Mouse (Mus musculus) liver (tissue): ENCODE results near the gene Hectd4.
A peak's percentile ranks its signal among the peaks of the same experiment; 100 is the strongest.

Experiments
- DNase-seq: peaks from one replicate; pipeline ENCODE4 v3.0.0-alpha.2; 2020; ENCODE audit warnings: mixed read lengths

Hectd4 gene

GRCm38 (mm10) chr5:121366449-121367225 is 146.6 kb downstream of the Hectd4 start:
- no peak for DNase-seq

GRCm38 (mm10) chr5:121367255-121367654 is 147.2 kb downstream of the Hectd4 start:
- DNase-seq, result no peak

- DNase-seq, result no peak
Measured at GRCm38 (mm10) chr5:121371712-121372111, 151.7 kb downstream of the Hectd4 start.

GRCm38 (mm10) chr5:121374790-121375189 is 154.8 kb downstream of the Hectd4 start:
- DNase-seq, result no peak

- DNase-seq, result peak; percentile 42
Measured at GRCm38 (mm10) chr5:121376972-121377371, 157.0 kb downstream of the Hectd4 start.

DNA sequence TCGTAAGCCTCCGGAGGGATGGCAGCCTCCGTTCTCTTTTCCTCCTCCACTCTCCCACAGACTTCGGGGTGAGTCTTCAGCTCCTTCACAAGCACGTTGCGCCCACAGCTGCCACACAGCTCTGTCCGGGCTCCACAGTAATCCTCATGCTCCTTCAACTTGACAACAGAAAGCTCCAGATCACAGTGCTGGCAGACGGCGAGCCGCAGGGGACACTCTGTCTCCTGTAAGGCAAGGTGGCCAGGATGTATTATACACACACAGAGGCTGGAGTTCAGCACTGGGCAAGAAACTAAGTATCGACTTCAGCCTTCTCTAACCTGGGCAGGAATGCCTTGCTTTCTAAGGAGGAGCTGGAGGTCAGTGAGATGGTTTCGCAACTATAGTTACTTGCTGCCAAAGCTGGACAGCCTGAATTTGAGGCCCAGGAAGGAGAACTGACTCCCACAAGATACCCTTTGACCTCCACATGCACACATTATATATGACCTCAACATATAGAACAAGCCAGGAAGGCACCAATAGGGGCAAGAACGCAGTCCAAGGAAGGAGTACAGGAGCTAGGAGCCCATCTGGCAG is 158.7 kb downstream of the Hectd4 start:
- DNase-seq, result no peak

- DNase-seq, result no peak
Measured at GRCm38 (mm10) chr5:121380692-121381091, 160.7 kb downstream of the Hectd4 start.

GRCm38 (mm10) chr5:121383857-121384756 is 164.1 kb downstream of the Hectd4 start:
- DNase-seq, result no peak

- peak; percentile 59 for DNase-seq
Measured at GRCm38 (mm10) chr5:121384757-121385460, 164.9 kb downstream of the Hectd4 start.

GRCm38 (mm10) chr5:121385461-121386119 is 165.6 kb downstream of the Hectd4 start, which contains the start of gene Trafd1:
TSS of gene Trafd1 (minus strand) at chr5:121385632.
- peak; percentile 98 for DNase-seq

DNA sequence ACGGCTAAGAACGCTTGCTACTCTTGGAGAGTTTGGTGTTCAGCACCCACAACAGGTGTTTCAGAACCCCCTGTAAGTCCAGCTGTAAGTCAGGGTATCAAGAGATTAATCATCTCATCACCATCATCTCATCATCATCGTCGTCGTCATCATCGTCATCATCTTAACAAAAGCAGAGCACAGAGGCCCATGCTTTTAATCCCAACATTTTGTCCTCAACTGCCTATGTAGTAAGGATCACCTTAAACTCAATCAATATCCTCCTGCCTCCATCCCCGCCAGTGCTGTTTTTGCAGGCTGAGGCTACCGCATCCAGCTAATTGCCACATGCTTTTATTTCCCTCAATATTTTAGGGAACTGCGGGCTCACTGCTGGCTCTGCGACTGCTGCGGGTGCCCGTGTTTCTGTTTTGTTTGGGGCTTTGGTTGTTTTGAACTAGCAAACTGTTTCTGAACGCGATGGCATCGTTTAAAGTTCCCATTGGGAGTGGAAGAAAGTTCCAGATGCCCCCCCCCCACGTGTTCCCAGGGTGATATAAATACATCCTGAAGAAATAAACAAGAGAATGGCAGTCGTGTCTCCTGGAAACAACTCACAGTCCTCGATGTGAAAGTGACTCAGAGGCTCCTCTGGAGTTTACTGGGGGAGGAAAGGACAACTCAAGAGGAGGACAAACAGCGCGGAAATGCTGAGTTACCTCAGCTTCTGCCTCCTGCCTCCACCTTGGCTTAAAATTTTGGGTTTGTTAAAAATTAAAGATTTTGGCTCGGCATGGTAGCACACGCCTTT is 166.3 kb downstream of the Hectd4 start:
- DNase-seq, result no peak

DNA sequence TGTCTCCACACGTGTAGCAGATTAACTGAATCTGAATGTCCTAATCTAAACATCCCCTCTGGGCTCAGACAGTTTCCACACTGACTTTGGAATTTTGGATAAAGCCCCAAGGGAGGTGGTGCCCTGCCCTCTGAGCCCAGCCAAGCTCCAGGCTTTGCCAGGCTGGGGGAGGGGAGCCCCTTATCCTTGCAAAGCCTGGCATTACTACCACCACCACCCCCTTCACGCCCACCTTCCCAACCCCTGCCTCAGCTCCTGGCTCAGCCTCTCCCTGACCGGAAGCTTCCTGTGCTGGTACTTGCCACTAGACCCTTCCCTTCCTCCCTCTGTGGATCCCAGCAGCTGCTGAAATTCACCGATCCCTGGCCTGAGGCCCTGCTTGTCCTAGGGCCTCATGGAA is 167.1 kb downstream of the Hectd4 start:
- DNase-seq, result no peak

DNA sequence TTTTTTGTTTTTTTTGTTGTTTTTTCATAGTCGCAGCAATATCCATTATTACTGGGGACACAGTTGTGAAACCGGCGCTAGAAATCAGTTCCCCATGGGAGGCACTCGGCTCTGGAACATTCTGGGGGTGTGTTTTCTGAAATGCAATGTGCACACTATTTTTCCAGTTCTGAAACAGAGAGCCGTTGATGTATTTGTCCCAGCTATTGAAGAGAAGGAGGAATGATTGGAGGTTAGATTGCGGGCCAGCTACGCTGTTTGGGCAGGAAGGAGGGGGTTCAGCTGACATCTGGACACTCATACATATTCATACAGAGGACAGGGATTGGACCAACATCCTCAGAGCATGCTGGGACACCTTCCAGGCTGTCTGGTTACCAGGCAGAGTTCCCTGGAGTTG is 169.1 kb downstream of the Hectd4 start:
- no peak for DNase-seq

DNA sequence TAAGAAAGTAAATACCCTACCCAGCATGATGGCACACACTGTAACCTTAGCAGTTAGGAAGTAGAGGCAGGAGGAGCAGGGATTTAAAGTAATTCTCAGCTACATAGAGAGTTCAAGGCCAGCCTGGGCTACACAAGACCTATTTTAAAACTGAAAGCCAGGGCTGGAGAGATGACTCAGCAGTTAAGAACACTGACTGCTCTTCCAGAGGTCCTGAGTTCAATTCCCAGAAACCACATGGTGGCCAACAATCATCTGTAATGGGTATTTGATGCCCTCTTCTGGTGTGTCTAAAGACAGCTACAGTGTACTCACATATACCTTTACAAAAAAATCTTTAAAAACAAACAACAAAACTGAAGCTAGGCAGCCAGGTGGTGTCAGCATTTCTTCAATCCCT is 169.7 kb downstream of the Hectd4 start:
- DNase-seq, result no peak

DNA sequence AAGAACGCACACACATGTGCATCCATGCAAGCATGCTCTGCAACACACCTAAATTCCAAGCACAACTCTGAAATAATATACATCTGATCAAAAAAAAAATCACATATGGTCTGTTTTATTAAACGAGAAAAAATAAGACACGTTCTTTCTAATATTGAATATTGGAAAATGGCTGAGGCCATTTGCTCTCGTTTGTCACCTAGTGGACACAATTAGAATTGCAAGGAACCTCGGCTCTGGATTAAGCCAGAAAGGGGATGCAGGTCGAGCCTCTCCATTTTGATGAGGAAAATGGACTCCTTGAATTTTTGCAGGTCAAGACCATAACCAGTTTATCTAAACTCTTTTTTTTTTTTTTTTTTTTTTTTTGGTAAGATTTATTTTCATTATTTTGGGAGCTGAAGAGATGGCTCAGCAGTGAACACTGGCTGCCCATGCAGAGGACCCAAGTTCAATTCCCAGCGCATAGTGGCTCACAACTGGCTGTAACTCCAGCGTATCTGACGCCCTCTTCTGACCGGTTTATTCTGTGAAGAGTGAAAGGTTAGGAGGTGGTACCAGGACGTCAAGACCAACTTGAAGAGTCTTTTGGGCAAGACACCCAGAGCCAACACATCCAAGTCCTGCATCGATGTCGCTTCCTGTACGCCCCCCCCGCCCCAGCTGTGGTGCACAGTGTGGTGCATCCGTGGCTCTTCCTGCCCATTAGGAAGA is 172.8 kb downstream of the Hectd4 start:
- DNase-seq, result peak; percentile 46

GRCm38 (mm10) chr5:121393402-121393801 is 173.4 kb downstream of the Hectd4 start:
- DNase-seq, result no peak

DNA sequence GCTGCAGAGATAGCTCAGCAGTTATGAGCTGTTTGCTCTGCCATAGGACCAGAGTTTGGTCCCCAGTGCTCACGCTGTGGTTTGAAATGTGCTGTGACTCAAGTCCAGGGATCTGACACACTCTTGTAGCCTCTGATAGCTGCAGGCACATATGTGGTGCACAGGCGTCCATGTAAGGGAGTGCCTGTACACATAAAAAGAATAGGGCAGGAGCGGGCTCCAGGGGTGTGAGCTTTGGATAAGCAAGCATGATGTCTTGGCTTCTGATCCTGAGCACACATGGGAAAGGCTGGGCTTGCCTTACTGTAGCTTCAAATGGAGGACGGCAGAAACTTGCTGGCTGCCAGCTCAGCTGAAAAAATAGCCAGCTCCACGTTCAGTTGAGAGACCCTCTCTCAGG is 175.6 kb downstream of the Hectd4 start:
- no peak for DNase-seq

- DNase-seq, result peak; percentile 97
Measured at GRCm38 (mm10) chr5:121397187-121398145, 177.4 kb downstream of the Hectd4 start, which contains the start of gene Naa25. TSS of gene Naa25 (plus strand) at chr5:121397936.
